Mouse (Mus musculus): ENCODE measurements around the gene Gm21828. TPM values are rescaled to one million over a fixed set of nuclear protein-coding genes. Genes with fewer than 3 reads are reported as not detected.
"Not testable (repeated sequence)": the region's sequence is repeated elsewhere in the genome, so short reads cannot be mapped to it uniquely, and the experiment has no call there.

The Gm21828 gene
- not detected in 2 replicates for polyA plus RNA-seq (2014; fragmentation: Nextera tagmentation; extraction: Ambion mirVana)

DNA sequence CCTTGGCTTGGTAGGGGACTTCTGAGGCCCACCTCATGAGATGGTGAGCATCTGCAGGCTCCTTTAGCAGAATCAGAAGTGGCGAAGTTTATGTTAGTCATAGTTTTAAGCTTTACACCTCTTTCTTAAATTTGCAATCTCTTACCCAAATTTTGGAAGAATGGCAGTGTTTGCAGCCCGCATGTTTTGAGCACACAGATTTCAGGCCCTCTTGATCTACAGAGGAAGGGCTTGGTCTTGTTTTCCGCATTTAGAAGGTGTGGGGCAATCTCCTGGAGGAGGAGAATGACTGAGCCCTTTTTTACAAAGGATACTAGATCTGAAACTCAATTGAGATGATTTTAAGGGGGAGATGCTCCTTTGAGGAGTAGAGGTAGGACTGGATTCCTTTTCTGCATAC is at the start of gene Gm21828:
TSS of gene Gm21828 (minus strand) at position 101 of the 400 bp plus-strand sequence.
- not testable (repeated sequence) for H3K9me3 ChIP-seq (ENCODE audit: control insufficient read depth, low read length); H3K4me2 ChIP-seq; H3K27ac ChIP-seq (ENCODE audit: low read depth, low read length); H3K36me3 ChIP-seq (ENCODE audit: control insufficient read depth, insufficient read depth, low read length); ATAC-seq (replicated peaks; ENCODE audit: low FRiP score); H3K27me3 ChIP-seq (replicated peaks; ENCODE audit: control insufficient read depth, insufficient read depth, low read length); DNase-seq (ENCODE audit: low spot score); H3K4me1 ChIP-seq (replicated peaks; ENCODE audit: control insufficient read depth, insufficient read depth, low read length); H3K4me3 ChIP-seq (ENCODE audit: low read depth, low read length); H3K9ac ChIP-seq (ENCODE audit: low read depth, low read length)
- WGBS = no CpG with 5 or more reads among the region's 3 CpGs

DNA sequence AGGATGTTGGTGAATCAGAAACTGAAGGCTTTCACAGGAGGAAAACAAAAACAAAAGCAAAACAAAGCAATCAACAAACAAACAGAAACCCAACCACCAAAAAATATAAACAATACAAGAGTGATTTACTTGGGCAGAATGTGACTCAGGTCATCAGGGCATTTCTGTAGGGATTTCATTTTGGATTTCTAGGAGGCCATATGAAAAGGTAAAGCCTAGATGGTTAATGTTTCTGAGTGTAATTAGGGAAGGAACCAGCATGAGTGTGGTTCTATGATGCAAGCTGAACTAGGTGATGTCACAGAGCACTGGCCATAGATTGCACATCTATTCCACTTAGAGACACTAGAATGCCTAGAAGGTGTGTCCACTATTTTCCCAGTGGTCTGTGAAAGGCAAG is 28.4 kb upstream of the Gm21828 start, which contains the start of the genes Gm21440 and Gm21454:
TSS of gene Gm21440 (plus strand) at position 301 of the 400 bp plus-strand sequence.
TSS of gene Gm21454 (plus strand) at position 352 of the 400 bp plus-strand sequence.
- not testable (repeated sequence) for H3K4me2 ChIP-seq; H3K27ac ChIP-seq (ENCODE audit: low read depth, low read length); H3K9me3 ChIP-seq (ENCODE audit: control insufficient read depth, low read length); H3K9ac ChIP-seq (ENCODE audit: low read depth, low read length); H3K4me1 ChIP-seq (replicated peaks; ENCODE audit: control insufficient read depth, insufficient read depth, low read length); H3K4me3 ChIP-seq (ENCODE audit: low read depth, low read length); H3K27me3 ChIP-seq (replicated peaks; ENCODE audit: control insufficient read depth, insufficient read depth, low read length); DNase-seq (ENCODE audit: low spot score); H3K36me3 ChIP-seq (ENCODE audit: control insufficient read depth, insufficient read depth, low read length); ATAC-seq (replicated peaks; ENCODE audit: low FRiP score)

Other genes with a start within 250 kb of the Gm21828 start
- not detected in 2 replicates for gene Gm20807, start 181.0 kb downstream of the Gm21828 start, polyA plus RNA-seq (2014; fragmentation: Nextera tagmentation; extraction: Ambion mirVana)
- gene Gm21891, start 90.4 kb downstream of the Gm21828 start, polyA plus RNA-seq (2014; fragmentation: Nextera tagmentation; extraction: Ambion mirVana) = not detected in 2 replicates
- not detected in 2 replicates for gene Gm21425, start 62.0 kb downstream of the Gm21828 start, polyA plus RNA-seq (2014; fragmentation: Nextera tagmentation; extraction: Ambion mirVana)
- gene Gm21440, start 28.5 kb upstream of the Gm21828 start, polyA plus RNA-seq (2014; fragmentation: Nextera tagmentation; extraction: Ambion mirVana) = not detected in 2 replicates
- gene Gm21454, start 28.5 kb upstream of the Gm21828 start, polyA plus RNA-seq (2014; fragmentation: Nextera tagmentation; extraction: Ambion mirVana) = not detected in 2 replicates
- not detected in 2 replicates for gene Gm21725, start 125.1 kb upstream of the Gm21828 start, polyA plus RNA-seq (2014; fragmentation: Nextera tagmentation; extraction: Ambion mirVana)
- gene Gm21866, start 241.7 kb upstream of the Gm21828 start, polyA plus RNA-seq (2014; fragmentation: Nextera tagmentation; extraction: Ambion mirVana) = not detected in 2 replicates